Mouse (Mus musculus) monocyte, adult 5-6 weeks (primary cell): Measurements from ENCODE around the gene Gm5797. TPM values are rescaled to one million over a fixed set of nuclear protein-coding genes. Genes with fewer than 3 reads are reported as not detected.
"Not testable (repeated sequence)": the region's sequence is repeated elsewhere in the genome, so short reads cannot be mapped to it uniquely, and the experiment has no call there.

ENCODE experiments used
- ATAC-seq: fragments of 153-309, 156-312 bp; replicated peaks from 2 replicates; pipeline ENCODE4 v1.8.0; 2017; ENCODE audit warnings: mild to moderate bottlenecking; ENCODE audit not compliant: low TSS enrichment, insufficient number of reproducible peaks, severe bottlenecking, poor library complexity, low FRiP score
- total RNA-seq: library from RNA; stranded (forward); fragments of 200-1000, 200-491, 200-594 nt; gene quantifications from 3 replicates; pipeline ENCODE4 v1.2.3, GENCODE M21; 2017

The Gm5797 gene
- not detected in 3 replicates for total RNA-seq

- not testable (repeated sequence) for ATAC-seq
Measured at GRCm38 (mm10) chr14:7332295-7332694, at the start of gene Gm5797. Gene Gm5797, minus strand, starts transcription at chr14:7332395.

- not testable (repeated sequence) for ATAC-seq
Measured at GRCm38 (mm10) chr14:7365034-7365433, 32.8 kb upstream of the Gm5797 start, which contains the start of gene Gm8374. Gene Gm8374, minus strand, starts transcription at chr14:7365134.

GRCm38 (mm10) chr14:7315093-7315492, 17.1 kb downstream of the Gm5797 start:
- not testable (repeated sequence) for ATAC-seq

GRCm38 (mm10) chr14:7314661-7315060, 17.5 kb downstream of the Gm5797 start, which contains the start of gene Gm3739:
Gene Gm3739, minus strand, starts transcription at chr14:7315049.
- ATAC-seq = not testable (repeated sequence)

Other genes with a start within 250 kb of the Gm5797 start
- 0.96 TPM in 1 of 3 replicates, not detected in the others for gene Gm3696, start 231.8 kb downstream of the Gm5797 start, total RNA-seq
- not detected in 3 replicates for gene Gm6676, start 207.0 kb downstream of the Gm5797 start, total RNA-seq
- gene Gm3512, start 157.9 kb downstream of the Gm5797 start, total RNA-seq = not detected in 3 replicates
- gene Gm16434, start 137.9 kb downstream of the Gm5797 start, total RNA-seq = not detected in 3 replicates
- not detected in 3 replicates for gene Gm3727, start 67.7 kb downstream of the Gm5797 start, total RNA-seq
- not detected in 3 replicates for gene Gm3739, start 17.3 kb downstream of the Gm5797 start, total RNA-seq
- gene Gm8374, start 32.7 kb upstream of the Gm5797 start, total RNA-seq = not detected in 3 replicates
- not detected in 3 replicates for gene Gm3755, start 118.5 kb upstream of the Gm5797 start, total RNA-seq
- gene Gm3752, start 151.4 kb upstream of the Gm5797 start, total RNA-seq = not detected in 3 replicates
- not detected in 3 replicates for gene Gm3558, start 236.2 kb upstream of the Gm5797 start, total RNA-seq